Mouse (Mus musculus): ENCODE measurements around the gene Prex1. TPM values are rescaled to one million over a fixed set of nuclear protein-coding genes. Genes with fewer than 3 reads are reported as not detected.
A peak's percentile ranks its signal among the peaks of the same experiment; 100 is the strongest.

Prex1 gene
- polyA plus RNA-seq, 1 experiment, result 4.7 TPM

- H3K4me1 ChIP-seq (ENCODE audit: control insufficient read depth), result no peaks in the 10 kb centered on the region; the same call in 1 of the 2 replicates
- H3K27me3 ChIP-seq (ENCODE audit: control insufficient read depth), result no peaks in the 10 kb centered on the region
- TF ChIP-seq GATA1 (IDR thresholded peaks at IDR 0.05; ENCODE audit: low read length), result no peak
- no peak for TF ChIP-seq TAL1 (IDR thresholded peaks at IDR 0.05; ENCODE audit: low read length)
- no peak overlapping the region for H3K4me3 ChIP-seq (replicated peaks)
- no peaks in the 10 kb centered on the region for H3K9me3 ChIP-seq (ENCODE audit: control insufficient read depth, low read length)
- peaks cover 16% of the 10 kb centered on the region for H3K36me3 ChIP-seq (ENCODE audit: control insufficient read depth)
Measured at GRCm38 (mm10) chr2:166561781-166562180, 151.9 kb downstream of the Prex1 start.

GRCm38 (mm10) chr2:166560826-166561225 lies 152.8 kb downstream of the Prex1 start:
- Histone ChIP-seq H3K9me3 (ENCODE audit: control insufficient read depth, low read length) (no peaks in the 10 kb centered on the region), H3K27me3 (ENCODE audit: control insufficient read depth) (no peaks in the 10 kb centered on the region), H3K4me3 (replicated peaks) (no peak overlapping the region), H3K36me3 (ENCODE audit: control insufficient read depth) (peaks cover 6% of the 10 kb centered on the region), H3K4me1 (ENCODE audit: control insufficient read depth) (no peaks in the 10 kb centered on the region; the same call in 1 of the 2 replicates)
- no peak for TF ChIP-seq TAL1 (IDR thresholded peaks at IDR 0.05; ENCODE audit: low read length)
- no peak for TF ChIP-seq GATA1 (IDR thresholded peaks at IDR 0.05; ENCODE audit: low read length)

GRCm38 (mm10) chr2:166559531-166559930 lies 154.1 kb downstream of the Prex1 start:
- no peaks in the 10 kb centered on the region for H3K27me3 ChIP-seq (ENCODE audit: control insufficient read depth)
- no peaks in the 10 kb centered on the region for H3K9me3 ChIP-seq (ENCODE audit: control insufficient read depth, low read length)
- H3K36me3 ChIP-seq (ENCODE audit: control insufficient read depth), result no peaks in the 10 kb centered on the region
- no peaks in the 10 kb centered on the region; the same call in 1 of the 2 replicates for H3K4me1 ChIP-seq (ENCODE audit: control insufficient read depth)
- TF ChIP-seq GATA1 (IDR thresholded peaks at IDR 0.05; ENCODE audit: low read length), result no peak
- TF ChIP-seq TAL1 (IDR thresholded peaks at IDR 0.05; ENCODE audit: low read length), result no peak
- no peak overlapping the region for H3K4me3 ChIP-seq (replicated peaks)

- no peak for TF ChIP-seq TAL1 (IDR thresholded peaks at IDR 0.05; ENCODE audit: low read length)
- no peak for TF ChIP-seq GATA1 (IDR thresholded peaks at IDR 0.05; ENCODE audit: low read length)
- no peaks in the 10 kb centered on the region for H3K9me3 ChIP-seq (ENCODE audit: control insufficient read depth, low read length)
- no peaks in the 10 kb centered on the region for H3K36me3 ChIP-seq (ENCODE audit: control insufficient read depth)
- H3K27me3 ChIP-seq (ENCODE audit: control insufficient read depth), result no peaks in the 10 kb centered on the region
- H3K4me3 ChIP-seq (replicated peaks), result no peak overlapping the region
- H3K4me1 ChIP-seq (ENCODE audit: control insufficient read depth), result peaks cover 7% of the 10 kb centered on the region
Measured at GRCm38 (mm10) chr2:166555508-166555907, 158.1 kb downstream of the Prex1 start.

- Histone ChIP-seq H3K36me3 (ENCODE audit: control insufficient read depth) (no peaks in the 10 kb centered on the region), H3K9me3 (ENCODE audit: control insufficient read depth, low read length) (no peaks in the 10 kb centered on the region)
- no peak for TF ChIP-seq TAL1 (IDR thresholded peaks at IDR 0.05; ENCODE audit: low read length)
- no peak for TF ChIP-seq GATA1 (IDR thresholded peaks at IDR 0.05; ENCODE audit: low read length)
Measured at GRCm38 (mm10) chr2:166554169-166554505, 159.5 kb downstream of the Prex1 start.

GRCm38 (mm10) chr2:166553502-166554168 lies 160.0 kb downstream of the Prex1 start:
- Histone ChIP-seq H3K4me3 (replicated peaks) (peak overlapping the region; percentile 26), H3K4me1 (ENCODE audit: control insufficient read depth) (peaks cover 7% of the 10 kb centered on the region), H3K9me3 (ENCODE audit: control insufficient read depth, low read length) (no peaks in the 10 kb centered on the region), H3K27me3 (ENCODE audit: control insufficient read depth) (no peaks in the 10 kb centered on the region), H3K36me3 (ENCODE audit: control insufficient read depth) (no peaks in the 10 kb centered on the region)
- TF ChIP-seq TAL1 (IDR thresholded peaks at IDR 0.05; ENCODE audit: low read length), result no peak
- TF ChIP-seq GATA1 (IDR thresholded peaks at IDR 0.05; ENCODE audit: low read length), result no peak

More at GRCm38 (mm10) chr2:166554169-166554505, 159.5 kb downstream of the Prex1 start:
- peaks cover 7% of the 10 kb centered on the region for H3K4me1 ChIP-seq (ENCODE audit: control insufficient read depth)
- H3K4me3 ChIP-seq (replicated peaks), result no peak overlapping the region
- H3K27me3 ChIP-seq (ENCODE audit: control insufficient read depth), result no peaks in the 10 kb centered on the region

- Histone ChIP-seq H3K4me1 (ENCODE audit: control insufficient read depth) (peaks cover 7% of the 10 kb centered on the region), H3K4me3 (replicated peaks) (no peak overlapping the region), H3K36me3 (ENCODE audit: control insufficient read depth) (no peaks in the 10 kb centered on the region), H3K9me3 (ENCODE audit: control insufficient read depth, low read length) (no peaks in the 10 kb centered on the region), H3K27me3 (ENCODE audit: control insufficient read depth) (no peaks in the 10 kb centered on the region)
- TF ChIP-seq GATA1 (IDR thresholded peaks at IDR 0.05; ENCODE audit: low read length) (no peak), TAL1 (IDR thresholded peaks at IDR 0.05; ENCODE audit: low read length) (no peak)
Measured at GRCm38 (mm10) chr2:166552657-166553056, 161.0 kb downstream of the Prex1 start.

- no peaks in the 10 kb centered on the region for H3K9me3 ChIP-seq (ENCODE audit: control insufficient read depth, low read length)
- TF ChIP-seq GATA1 (IDR thresholded peaks at IDR 0.05; ENCODE audit: low read length) (no peak), TAL1 (IDR thresholded peaks at IDR 0.05; ENCODE audit: low read length) (no peak)
- H3K4me3 ChIP-seq (replicated peaks), result no peak overlapping the region
- no peaks in the 10 kb centered on the region for H3K36me3 ChIP-seq (ENCODE audit: control insufficient read depth)
- no peaks in the 10 kb centered on the region for H3K27me3 ChIP-seq (ENCODE audit: control insufficient read depth)
- peaks cover 7% of the 10 kb centered on the region for H3K4me1 ChIP-seq (ENCODE audit: control insufficient read depth)
Measured at GRCm38 (mm10) chr2:166551831-166552498, 161.7 kb downstream of the Prex1 start.

GRCm38 (mm10) chr2:166549871-166550270 lies 163.8 kb downstream of the Prex1 start:
- Histone ChIP-seq H3K4me3 (replicated peaks) (no peak overlapping the region), H3K9me3 (ENCODE audit: control insufficient read depth, low read length) (no peaks in the 10 kb centered on the region), H3K27me3 (ENCODE audit: control insufficient read depth) (no peaks in the 10 kb centered on the region), H3K36me3 (ENCODE audit: control insufficient read depth) (no peaks in the 10 kb centered on the region), H3K4me1 (ENCODE audit: control insufficient read depth) (peaks cover 7% of the 10 kb centered on the region)
- no peak for TF ChIP-seq TAL1 (IDR thresholded peaks at IDR 0.05; ENCODE audit: low read length)
- TF ChIP-seq GATA1 (IDR thresholded peaks at IDR 0.05; ENCODE audit: low read length), result no peak

Measured in erythroblast, embryonic 14.5 days (primary cell).